Comparison of ENCODE assay signal across 11 mouse cellular contexts in genomic region chr12:109394396-109394795, GRCm38 (mm10). TPM values are rescaled to one million over a fixed set of nuclear protein-coding genes. Genes with fewer than 3 reads are reported as not detected.
DNase-seq lines count a peak whose midpoint lies in the region; ATAC-seq lines count a peak whose summit lies in the region.
"Had no signal": no experiment of that assay in that cellular context is flagged by ENCODE, and none has a peak within 500 bp of the region (broad histone marks: within the 10 kb centered on the region; RNA-seq: fewer than 3 reads in every experiment).

No protein-coding gene starts in this region.

- peaks cover 4% of the 10 kb centered on the region; the same call in 1 of the 2 replicates for H3K27me3 ChIP-seq in forebrain, embryonic 11.5 days (ENCODE audit: control insufficient read depth, insufficient read depth, low read length)
- H3K27me3 ChIP-seq in hindbrain, embryonic 14.5 days (ENCODE audit: control insufficient read depth, insufficient read depth, low read length), result no peaks in the 10 kb centered on the region
- no peaks in the 10 kb centered on the region for H3K27me3 ChIP-seq in midbrain, embryonic 16.5 days (ENCODE audit: control insufficient read depth, insufficient read depth, low read depth, low read length)

- H3K4me1 ChIP-seq in forebrain, embryonic 11.5 days (replicated peaks; ENCODE audit: control insufficient read depth, insufficient read depth, low read length), result peaks cover 12% of the 10 kb centered on the region
- H3K4me1 ChIP-seq in hindbrain, embryonic 14.5 days (replicated peaks; ENCODE audit: control insufficient read depth, insufficient read depth, low read length), result peaks cover 29% of the 10 kb centered on the region
- peaks cover 17% of the 10 kb centered on the region for H3K4me1 ChIP-seq in midbrain, embryonic 16.5 days (ENCODE audit: control insufficient read depth, insufficient read depth, low read length)

- WGBS in forebrain, embryonic 11.5 days, result 40% methylated on average over 11 of the region's 11 CpGs
- 36% methylated on average over 11 of the region's 11 CpGs for WGBS in hindbrain, embryonic 14.5 days
- WGBS in midbrain, embryonic 16.5 days, result 32% methylated on average over 11 of the region's 11 CpGs

- no peaks in the 10 kb centered on the region for H3K9me3 ChIP-seq in forebrain, embryonic 11.5 days (ENCODE audit: control insufficient read depth, low read length)
- no peaks in the 10 kb centered on the region for H3K9me3 ChIP-seq in hindbrain, embryonic 14.5 days (ENCODE audit: control insufficient read depth, low read length)
- no peaks in the 10 kb centered on the region for H3K9me3 ChIP-seq in midbrain, embryonic 16.5 days (replicated peaks; ENCODE audit: control insufficient read depth, low read length, poor library complexity, severe bottlenecking)
- H3K9me3 ChIP-seq: embryonic facial prominence, embryonic 12.5 days had no signal

- H3K27ac ChIP-seq in forebrain, embryonic 11.5 days (ENCODE audit: low read depth, low read length), result peak overlapping the region; percentile 48
- peak overlapping the region; percentile 11; the same call in 1 of the 2 replicates for H3K27ac ChIP-seq in hindbrain, embryonic 14.5 days
- no peak overlapping the region for H3K27ac ChIP-seq in midbrain, embryonic 16.5 days (ENCODE audit: low read length)
- H3K27ac ChIP-seq: heart, adult 2 months had no signal

- ATAC-seq in forebrain, embryonic 11.5 days (replicated peaks; ENCODE audit: low FRiP score), result peak; percentile 47
- no peak for ATAC-seq in hindbrain, embryonic 14.5 days (ENCODE audit: low FRiP score)
- no peak for ATAC-seq in midbrain, embryonic 16.5 days

- intact Hi-C loops in left cerebral cortex, postnatal 4 days (cut with DNase I), result loop anchor here (5.0 to 10.0 kb wide), 2 partner anchors 330 to 492 kb away; partner anchors contain the start of gene Begain

- no peak overlapping the region for H3K4me2 ChIP-seq in forebrain, embryonic 11.5 days (ENCODE audit: low read depth, low read length, severe bottlenecking)
- H3K4me2 ChIP-seq in hindbrain, embryonic 14.5 days (replicated peaks), result no peak overlapping the region
- H3K4me2 ChIP-seq in midbrain, embryonic 16.5 days (ENCODE audit: low read length), result no peak overlapping the region

- peak; percentile 76 for DNase-seq in heart, adult 11 months
- no peak for DNase-seq in heart, adult 9 months (ENCODE audit: low spot score in 2 of 2)
- DNase-seq in forebrain, embryonic 11.5 days (ENCODE audit: low spot score), result peak; percentile 76
- DNase-seq in hindbrain, embryonic 14.5 days (ENCODE audit: low spot score), result no peak
- DNase-seq in right cerebral cortex, postnatal 36 days (ENCODE audit: low spot score in 2 of 2), result no peak
- no peak for DNase-seq in left cerebral cortex, postnatal 4 days
- DNase-seq in right cerebral cortex, adult 18-20 months, result no peak

- H3K36me3 ChIP-seq in forebrain, embryonic 11.5 days (ENCODE audit: control insufficient read depth, insufficient read depth, low read length), result no peaks in the 10 kb centered on the region
- H3K36me3 ChIP-seq in hindbrain, embryonic 14.5 days (replicated peaks; ENCODE audit: control insufficient read depth, insufficient read depth), result no peaks in the 10 kb centered on the region
- no peaks in the 10 kb centered on the region for H3K36me3 ChIP-seq in midbrain, embryonic 16.5 days (ENCODE audit: control insufficient read depth, insufficient read depth, low read length)
- H3K36me3 ChIP-seq: embryonic facial prominence, embryonic 12.5 days had no signal

- peak overlapping the region; percentile 39; the same call in 1 of the 2 replicates for H3K9ac ChIP-seq in forebrain, embryonic 11.5 days (ENCODE audit: low read length)
- H3K9ac ChIP-seq in hindbrain, embryonic 14.5 days, result peak overlapping the region; percentile 24; the same call in 1 of the 2 replicates
- H3K9ac ChIP-seq in midbrain, embryonic 16.5 days (ENCODE audit: low read depth, low read length), result 0 out of 2 replicates have a peak overlapping the region, but pooled peaks have one; percentile 2
- H3K9ac ChIP-seq: embryonic facial prominence, embryonic 12.5 days had no signal

- no peak overlapping the region for H3K4me3 ChIP-seq in forebrain, embryonic 11.5 days (ENCODE audit: low read depth, low read length)
- no peak overlapping the region for H3K4me3 ChIP-seq in hindbrain, embryonic 14.5 days (replicated peaks; ENCODE audit: low read length)
- no peak overlapping the region for H3K4me3 ChIP-seq in midbrain, embryonic 16.5 days (ENCODE audit: low read depth, low read length)
- H3K4me3 ChIP-seq: embryonic facial prominence, embryonic 12.5 days; heart, adult 2 months had no signal

RNA-seq across cellular contexts. Expression of gene Dlk1, which starts 58.2 kb away (rescaled TPM):
- polyA plus RNA-seq in forebrain, embryonic 11.5 days (2014; fragmentation: Nextera tagmentation; extraction: Ambion mirVana), result 169 and 191 TPM in 2 replicates
- polyA plus RNA-seq in hindbrain, embryonic 14.5 days (2014; fragmentation: Nextera tagmentation; extraction: Ambion mirVana), result 62.6 and 73.4 TPM in 2 replicates
- polyA plus RNA-seq in midbrain, embryonic 16.5 days (2015; fragmentation: Nextera tagmentation; extraction: Ambion mirVana), result 50.4 and 66.0 TPM in 2 replicates
- total RNA-seq in left cerebral cortex, postnatal 4 days (2021), result 1 to 10 TPM; 2.6 to 4.6 TPM
- total RNA-seq: liver, adult 2 months had no signal

Comparison
In these comparisons a context has a peak if more than half of its experiments do, and no peak if none do; other contexts are left out.
1. DNase-seq: peak in heart, adult 11 months (single experiment) and forebrain, embryonic 11.5 days (single experiment); none in heart, adult 9 months (0 of 2), hindbrain, embryonic 14.5 days (single experiment), right cerebral cortex, postnatal 36 days (0 of 2), left cerebral cortex, postnatal 4 days (single experiment) and right cerebral cortex, adult 18-20 months (single experiment).
2. Peak in every context shown above with its lines, with median percentiles within 50 percentile points of each other: H3K9ac ChIP-seq.